Mouse (Mus musculus): Measurements from ENCODE around the gene Prc1.

GRCm38 (mm10) chr7:80339793-80340628 is 45.8 kb downstream of the Prc1 start:
- TF ChIP-seq CTCF (IDR thresholded peaks at IDR 0.05; ENCODE audit: borderline replicate concordance, insufficient read depth, low read depth, low read length) (peak; percentile 62), POLR2A (IDR thresholded peaks at IDR 0.05; ENCODE audit: borderline replicate concordance, insufficient read depth, low read length) (peak; percentile 91)

Measured in cerebellum, adult 2 months (tissue).